Mouse (Mus musculus): ENCODE results near the gene Mcm2. TPM values are rescaled to one million over a fixed set of nuclear protein-coding genes. Genes with fewer than 3 reads are reported as not detected.
A peak's percentile ranks its signal among the peaks of the same experiment; 100 is the strongest.

The Mcm2 gene
- polyA plus RNA-seq, 2 experiments from 2014 or later: 27.0 to 41.8 TPM

- ATAC-seq: no peak
Observed at GRCm38 (mm10) chr6:88886417-88886967, 12.1 kb downstream of the Mcm2 start.

- ATAC-seq: no peak
Observed at GRCm38 (mm10) chr6:88885644-88886416, 12.8 kb downstream of the Mcm2 start.

DNA sequence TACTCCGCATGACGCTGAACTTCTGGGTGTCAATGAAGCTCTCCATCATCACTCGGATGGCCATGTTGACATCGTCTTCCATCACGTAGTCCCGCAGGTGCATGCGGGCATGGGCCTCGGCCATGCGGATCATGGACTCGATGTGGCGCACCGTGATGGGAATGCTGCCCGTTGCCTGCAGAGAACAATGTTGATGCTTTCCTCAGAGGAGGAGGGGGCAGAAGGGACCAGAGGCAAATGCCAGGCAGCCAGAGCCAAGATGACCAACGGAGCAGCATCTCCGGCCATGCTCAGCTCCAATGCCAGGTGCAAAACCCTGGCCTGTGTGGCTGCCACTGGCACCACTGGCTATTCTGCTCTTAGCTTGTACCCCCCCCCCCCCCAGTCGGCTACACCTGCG lies 13.9 kb downstream of the Mcm2 start:
- ATAC-seq: no peak

- ATAC-seq: no peak
Observed at GRCm38 (mm10) chr6:88884195-88884594, 14.4 kb downstream of the Mcm2 start.

GRCm38 (mm10) chr6:88881334-88881733 lies 17.2 kb downstream of the Mcm2 start:
- no peak for ATAC-seq

GRCm38 (mm10) chr6:88879471-88879870 lies 19.1 kb downstream of the Mcm2 start:
- no peak for ATAC-seq

DNA sequence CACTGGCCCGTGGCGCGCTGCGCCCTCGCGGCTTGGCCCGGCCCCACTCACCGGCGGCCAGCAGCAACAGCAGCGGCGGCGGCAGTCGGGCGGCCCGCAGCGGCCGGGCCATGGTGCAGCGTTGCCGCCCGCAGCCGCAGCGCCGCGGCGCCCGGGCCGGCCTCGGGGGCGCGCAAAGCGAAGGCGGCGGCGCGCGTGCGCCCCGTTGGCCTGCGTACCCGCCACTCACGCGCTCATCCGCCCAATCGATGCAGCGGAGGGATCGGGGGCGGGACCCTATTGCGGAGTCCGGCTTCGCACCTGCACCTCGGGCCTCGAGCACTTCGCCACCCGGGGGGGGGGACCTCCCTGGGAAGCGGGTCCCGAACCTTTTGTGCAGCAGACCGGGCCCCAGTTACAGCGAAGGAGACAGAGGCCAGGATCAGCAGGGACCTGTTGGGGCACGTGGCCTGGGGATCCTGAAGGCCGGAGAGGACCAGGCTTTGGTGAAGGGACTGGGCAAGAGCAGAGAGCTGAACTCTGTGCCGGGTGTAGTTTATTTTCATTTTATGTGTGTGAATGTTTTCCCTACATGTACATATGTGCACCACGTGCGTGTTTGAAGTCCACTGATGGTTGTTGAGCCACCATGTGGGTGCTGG lies 23.6 kb downstream of the Mcm2 start, which contains the start of gene Podxl2:
Gene Podxl2 (minus strand): TSS at position 177 of the 641 bp plus-strand sequence.
- ATAC-seq: no peak

DNA sequence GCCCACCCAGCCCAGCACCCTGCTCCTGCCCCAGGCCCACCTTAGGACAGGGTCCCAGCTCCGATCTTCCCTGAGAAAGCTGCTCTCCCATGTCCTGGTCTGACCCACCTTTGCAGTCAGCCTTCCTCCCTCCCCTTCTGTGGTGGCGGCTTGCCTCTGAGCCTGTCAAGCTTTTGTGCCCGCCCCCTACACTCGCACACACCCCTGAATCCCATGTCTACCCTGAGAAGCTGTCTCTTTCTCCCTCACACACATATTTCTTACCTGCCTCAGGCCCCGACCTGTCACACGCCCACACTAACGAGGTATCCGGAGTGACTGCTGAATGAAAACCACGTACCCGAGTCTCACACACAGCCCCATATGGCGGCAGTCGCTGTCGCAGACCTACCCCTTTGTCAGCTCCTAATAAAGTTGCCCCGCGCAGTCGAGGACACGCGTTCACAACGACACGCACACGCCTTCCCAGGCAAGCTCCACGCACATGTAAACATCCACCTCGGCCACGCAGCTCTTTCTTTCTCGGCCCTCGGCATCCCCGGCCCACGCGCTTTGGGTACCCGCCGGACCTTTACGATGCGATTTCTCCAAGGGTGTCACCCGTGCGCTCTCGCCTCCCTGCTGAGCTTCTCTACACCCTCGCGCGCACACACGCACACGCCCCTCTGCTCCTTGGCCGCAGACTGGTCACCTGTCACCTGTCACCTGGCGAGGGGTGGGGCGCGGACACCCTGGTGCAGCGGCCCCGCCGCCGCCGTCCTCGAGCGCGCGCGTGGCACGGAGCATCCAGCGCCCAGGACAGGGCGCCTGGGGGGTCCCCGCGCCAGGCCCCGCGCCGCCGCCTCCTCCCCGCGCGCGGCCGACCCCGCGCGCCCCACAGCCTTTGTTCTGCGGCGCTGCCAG lies 24.4 kb downstream of the Mcm2 start:
- no peak for ATAC-seq

GRCm38 (mm10) chr6:88872811-88873210 lies 25.8 kb downstream of the Mcm2 start:
- ATAC-seq: no peak

GRCm38 (mm10) chr6:88871546-88871945 lies 27.0 kb downstream of the Mcm2 start:
- no peak for ATAC-seq

DNA sequence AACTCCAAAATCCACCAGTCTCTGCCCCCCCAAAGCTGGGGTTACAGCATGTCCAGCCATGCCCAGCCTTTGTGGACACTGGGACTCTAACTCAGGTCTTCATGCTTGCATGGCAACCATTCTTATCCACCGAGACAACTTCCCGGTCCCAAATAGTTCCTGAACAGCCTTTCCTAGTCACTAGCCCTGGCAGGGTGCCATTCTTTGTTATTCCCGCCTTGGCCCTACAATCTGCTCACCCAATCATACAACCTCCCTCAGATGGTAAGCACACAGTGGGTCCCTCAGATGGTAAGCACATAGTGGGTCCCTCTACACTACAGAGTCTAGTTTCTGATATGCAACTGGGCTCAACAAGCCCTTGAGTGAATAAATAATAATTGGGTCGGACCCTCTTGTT lies 28.0 kb downstream of the Mcm2 start:
- ATAC-seq: no peak

DNA sequence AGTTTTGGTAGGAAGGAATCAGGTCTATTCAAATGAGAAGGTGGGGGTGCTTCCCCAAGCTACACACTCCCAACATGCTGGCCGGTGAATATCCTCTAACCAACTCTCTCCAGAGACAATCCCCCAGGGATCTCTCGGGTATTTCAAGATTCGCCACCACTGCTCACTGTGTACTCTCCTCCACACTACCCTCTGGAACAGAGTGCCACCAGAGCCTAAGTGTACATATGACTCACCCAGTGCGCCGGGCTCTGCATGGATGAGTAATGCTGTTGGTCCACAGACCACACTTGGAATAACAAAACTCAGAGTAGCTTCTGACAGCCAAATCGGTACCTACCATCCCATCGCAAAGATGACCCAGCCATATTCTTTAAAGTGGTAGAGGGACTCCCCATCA lies 29.1 kb downstream of the Mcm2 start:
- no peak for ATAC-seq

GRCm38 (mm10) chr6:88865704-88866103 lies 32.9 kb downstream of the Mcm2 start:
- ATAC-seq: no peak

GRCm38 (mm10) chr6:88860914-88861313 lies 37.7 kb downstream of the Mcm2 start:
- no peak for ATAC-seq

DNA sequence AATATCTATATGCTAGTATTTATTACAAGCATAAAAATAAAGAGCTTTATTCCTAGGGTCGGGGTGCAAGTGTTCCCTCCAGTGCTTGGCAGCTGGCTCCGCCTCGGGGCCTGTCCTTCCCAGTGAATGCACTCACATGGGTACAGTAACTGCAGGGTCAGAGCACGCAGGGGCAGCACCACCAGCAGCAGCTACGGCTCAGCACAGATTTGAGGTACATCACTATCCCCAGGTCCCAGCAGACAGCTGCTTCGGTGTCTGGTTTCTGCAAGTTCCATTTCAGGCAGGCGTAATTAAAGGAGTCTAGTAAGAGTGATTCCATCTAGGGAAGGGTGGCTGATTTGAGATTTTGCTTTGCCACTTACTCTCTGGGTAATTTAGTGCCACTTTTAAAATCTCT lies 40.2 kb downstream of the Mcm2 start:
- ATAC-seq: no peak

DNA sequence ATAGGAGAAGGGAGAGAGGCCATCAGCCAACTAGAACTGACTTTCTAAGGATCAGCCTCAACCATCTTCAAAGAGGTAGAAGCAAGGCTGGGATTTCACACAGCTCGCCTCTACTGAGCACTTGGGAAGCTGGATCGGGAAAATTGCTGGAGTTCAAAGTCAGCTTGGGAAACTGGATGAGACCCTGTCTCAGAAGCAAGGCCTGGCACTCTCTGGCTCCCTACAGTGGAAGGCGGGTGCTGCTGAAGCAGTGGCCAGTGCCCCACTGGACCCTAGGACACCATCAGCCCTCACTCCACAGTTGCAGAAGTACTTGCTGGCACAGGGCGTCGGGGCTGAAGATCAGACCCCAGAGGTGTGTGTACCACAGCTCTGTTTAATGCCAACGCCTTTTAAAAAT lies 40.8 kb downstream of the Mcm2 start:
- no peak for ATAC-seq

- no peak for ATAC-seq
Observed at GRCm38 (mm10) chr6:88857249-88857648, 41.3 kb downstream of the Mcm2 start.

- ATAC-seq: peak; percentile 32
Observed at GRCm38 (mm10) chr6:88855636-88856035, 42.9 kb downstream of the Mcm2 start.

DNA sequence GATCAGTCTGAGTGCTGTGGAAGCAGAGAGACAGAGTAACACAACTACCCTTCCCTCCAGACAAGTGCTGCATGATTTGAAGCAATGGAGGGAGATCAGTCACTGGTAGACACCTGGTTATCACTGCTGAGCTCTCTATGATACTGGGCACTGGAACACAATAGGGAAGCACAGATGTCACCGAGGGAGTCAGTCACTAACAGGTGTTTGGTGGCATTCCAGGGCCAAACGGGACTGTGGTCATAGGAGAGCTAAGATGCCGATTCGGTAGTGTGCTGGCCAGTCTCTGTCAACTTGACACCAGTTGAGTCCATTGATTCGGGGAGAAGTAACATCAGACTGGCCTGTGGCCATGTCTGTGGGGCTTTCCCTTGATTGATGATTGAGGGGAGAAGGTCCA lies 44.1 kb downstream of the Mcm2 start:
- ATAC-seq: no peak

GRCm38 (mm10) chr6:88850034-88850433 lies 48.5 kb downstream of the Mcm2 start:
- no peak for ATAC-seq

- ATAC-seq: no peak
Observed at GRCm38 (mm10) chr6:88849270-88849669, 49.3 kb downstream of the Mcm2 start.

GRCm38 (mm10) chr6:88847571-88847970 lies 51.0 kb downstream of the Mcm2 start:
- ATAC-seq: no peak
